Mouse (Mus musculus): ENCODE measurements at regions not wholly inside any gene's neighbourhood (a gene's known extent, or its start where the extent isn't known, plus 50 kb on each side); places are given as distances from the start of the nearest gene placed in this dataset.

DNA sequence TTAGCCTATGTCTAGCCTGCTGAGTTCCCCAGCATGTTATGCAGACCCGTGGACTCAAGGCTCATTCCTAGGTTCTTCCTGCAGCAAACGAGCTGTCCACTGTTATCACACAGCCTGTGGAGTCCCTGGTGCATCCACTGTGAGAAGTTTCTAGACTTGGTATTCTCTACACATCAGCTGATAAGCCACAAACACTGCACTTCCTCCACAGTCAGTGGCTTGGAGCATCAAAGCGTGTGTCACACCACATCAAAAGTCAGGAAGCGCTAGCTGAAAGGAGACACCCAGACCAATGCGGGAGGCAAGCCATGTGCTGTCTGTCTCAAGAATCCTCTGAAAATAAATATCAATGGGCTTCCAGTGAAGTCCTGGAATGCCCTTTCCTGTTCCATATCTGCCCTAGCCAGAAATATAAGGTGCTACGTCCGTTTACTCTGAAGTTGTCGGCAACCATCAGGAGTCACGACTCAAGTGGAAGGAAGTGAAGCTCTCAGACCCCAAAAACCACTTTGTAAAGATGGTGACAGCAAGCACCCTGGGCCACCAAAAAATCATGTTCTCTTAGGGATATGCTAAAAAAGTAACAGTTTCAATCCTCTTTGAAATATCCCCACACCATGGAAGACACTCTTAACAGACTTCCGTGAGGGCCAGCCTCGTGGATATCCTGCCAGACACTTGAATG, 227.7 kb downstream of the Adgrl2 start:
- no peaks in the 10 kb centered on the region for H3K27me3 ChIP-seq
- H3K9me3 ChIP-seq = no peaks in the 10 kb centered on the region
- WGBS = 87% methylated on average over 11 of the region's 11 CpGs

DNA sequence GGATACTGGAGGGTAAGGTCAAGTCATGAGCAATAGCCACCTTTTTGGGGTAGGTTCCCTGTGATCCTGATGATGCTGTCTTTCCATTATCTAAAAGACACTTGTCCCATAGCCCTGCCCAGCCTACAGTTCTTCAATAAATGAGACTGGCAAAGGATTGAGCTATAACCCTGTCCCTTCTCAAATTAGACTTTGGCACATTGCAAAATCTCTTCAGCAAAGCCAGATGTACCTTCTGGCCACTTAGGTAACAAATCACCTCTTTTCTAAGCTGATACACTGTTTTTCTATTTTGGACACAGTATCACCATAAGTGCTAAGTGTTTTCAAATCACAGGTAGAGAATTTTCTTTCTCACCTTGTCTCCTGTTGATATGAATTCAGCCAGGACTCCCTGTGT, 228.8 kb downstream of the Adgrl2 start:
- Histone ChIP-seq H3K36me3 (no peaks in the 10 kb centered on the region), H3K9ac (replicated peaks) (no peak overlapping the region), H3K4me3 (no peak overlapping the region), H3K27ac (replicated peaks) (no peak overlapping the region), H3K4me1 (no peaks in the 10 kb centered on the region), H3K27me3 (no peaks in the 10 kb centered on the region), H3K9me3 (no peaks in the 10 kb centered on the region), H3K4me2 (replicated peaks) (no peak overlapping the region)
- ATAC-seq (replicated peaks) = no peak

More for the DNA sequence above, 227.7 kb downstream of the Adgrl2 start:
- Histone ChIP-seq H3K27ac (replicated peaks) (no peak overlapping the region), H3K4me3 (no peak overlapping the region), H3K9ac (replicated peaks) (no peak overlapping the region), H3K4me1 (no peaks in the 10 kb centered on the region), H3K4me2 (replicated peaks) (no peak overlapping the region), H3K36me3 (no peaks in the 10 kb centered on the region)
- no peak for ATAC-seq (replicated peaks)

DNA sequence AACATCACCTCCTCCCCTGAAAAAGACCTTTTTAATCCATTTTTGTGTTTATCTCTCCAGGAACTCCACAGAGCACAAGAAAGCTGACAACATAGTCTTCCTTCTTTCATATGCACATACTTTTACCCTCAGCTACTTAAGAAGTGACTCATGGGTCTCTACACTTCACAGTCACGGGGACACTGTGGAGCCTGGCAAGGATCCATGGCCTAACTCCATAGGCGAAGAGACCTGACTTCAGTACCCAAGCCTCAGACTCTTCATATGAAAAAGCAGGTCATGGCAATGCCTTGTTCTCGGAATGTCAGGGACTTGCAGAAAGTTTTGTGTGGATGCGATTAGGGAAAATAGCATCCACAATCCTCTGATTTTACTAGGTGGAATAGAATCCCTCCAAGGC, 230.9 kb downstream of the Adgrl2 start:
- Histone ChIP-seq H3K9ac (replicated peaks) (no peak overlapping the region), H3K27ac (replicated peaks) (no peak overlapping the region), H3K36me3 (no peaks in the 10 kb centered on the region), H3K4me3 (no peak overlapping the region), H3K27me3 (no peaks in the 10 kb centered on the region), H3K4me1 (no peaks in the 10 kb centered on the region), H3K9me3 (no peaks in the 10 kb centered on the region), H3K4me2 (replicated peaks) (no peak overlapping the region)
- no peak for ATAC-seq (replicated peaks)
- 88% methylated on average over 4 of the region's 4 CpGs for WGBS

DNA sequence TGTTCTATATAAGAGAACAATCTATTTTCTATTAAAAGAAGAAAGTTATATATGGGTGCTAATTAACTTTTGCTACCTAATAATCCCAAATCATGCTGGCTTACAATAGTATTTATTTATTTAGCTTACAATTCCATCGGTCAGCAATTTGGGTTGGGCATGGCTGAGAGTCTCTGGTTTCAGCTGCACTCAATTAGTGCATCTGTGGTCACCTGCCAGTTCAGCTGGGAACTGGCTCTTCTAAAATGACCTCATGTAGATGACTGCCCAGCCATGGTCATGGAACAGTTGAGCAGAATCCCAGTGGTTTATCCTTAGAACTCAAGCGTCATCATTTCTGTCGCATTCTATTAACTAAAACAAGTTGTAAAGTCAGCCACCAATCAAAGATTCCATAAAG, 244.1 kb downstream of the Adgrl2 start:
- Histone ChIP-seq H3K4me3 (no peak overlapping the region), H3K9ac (replicated peaks) (no peak overlapping the region), H3K27me3 (no peaks in the 10 kb centered on the region), H3K9me3 (no peaks in the 10 kb centered on the region), H3K27ac (replicated peaks) (no peak overlapping the region), H3K36me3 (no peaks in the 10 kb centered on the region), H3K4me2 (replicated peaks) (no peak overlapping the region), H3K4me1 (no peaks in the 10 kb centered on the region)
- WGBS = 95% methylated on average over 3 of the region's 3 CpGs
- no peak for ATAC-seq (replicated peaks)

DNA sequence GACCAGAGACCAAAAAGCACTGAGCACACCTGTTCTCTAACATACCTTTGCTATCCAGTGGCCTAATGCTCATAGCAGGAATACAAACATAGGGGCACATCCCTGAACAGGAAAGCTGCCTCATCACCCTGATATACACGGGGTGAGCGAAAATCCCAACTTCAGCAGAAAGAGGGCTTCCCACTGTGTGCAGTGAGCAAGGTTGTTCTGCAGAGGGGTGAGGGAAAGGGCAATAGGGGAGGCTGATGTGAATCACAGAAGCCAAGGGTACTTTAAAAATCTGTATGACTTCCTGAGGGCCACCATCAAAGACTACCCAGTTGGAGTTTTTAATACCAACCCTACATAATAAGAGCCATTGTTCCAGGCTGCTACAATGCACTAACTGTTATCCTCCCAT, 245.7 kb downstream of the Adgrl2 start:
- H3K4me2 ChIP-seq (replicated peaks) = no peak overlapping the region
- H3K9me3 ChIP-seq = no peaks in the 10 kb centered on the region
- H3K9ac ChIP-seq (replicated peaks) = no peak overlapping the region
- H3K4me3 ChIP-seq = no peak overlapping the region
- no peaks in the 10 kb centered on the region for H3K4me1 ChIP-seq
- no peaks in the 10 kb centered on the region for H3K27me3 ChIP-seq
- no peak overlapping the region for H3K27ac ChIP-seq (replicated peaks)
- WGBS = 62% methylated on average over 2 of the region's 2 CpGs
- H3K36me3 ChIP-seq = no peaks in the 10 kb centered on the region
- ATAC-seq (replicated peaks) = no peak

DNA sequence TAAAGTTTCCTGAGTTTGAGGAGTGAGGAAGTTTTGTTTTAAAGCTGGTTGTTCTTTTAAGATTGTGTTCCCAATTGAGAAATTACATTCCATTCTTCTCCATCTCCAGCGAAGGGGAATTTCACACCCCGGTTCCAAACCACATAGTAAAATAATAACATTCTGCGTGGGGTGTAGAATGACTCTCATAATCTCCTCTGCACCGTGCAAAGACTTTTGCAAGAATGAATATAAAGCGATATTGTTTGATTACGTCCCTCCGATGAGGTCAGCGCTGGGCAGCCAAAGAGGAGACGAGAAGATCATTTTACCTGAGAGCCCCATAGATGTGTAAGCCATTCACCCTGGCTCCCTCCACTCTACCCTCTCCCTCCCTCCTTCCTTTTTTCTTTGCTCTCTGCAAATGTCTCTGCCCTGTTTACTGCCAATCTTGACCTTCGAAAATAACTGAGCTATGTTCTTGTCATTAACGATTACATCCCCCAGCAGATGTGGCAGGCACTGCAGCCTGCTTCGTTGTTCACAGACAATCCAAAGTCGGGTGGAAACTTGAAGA, 256.1 kb downstream of the Adgrl2 start:
- no peak for ATAC-seq (replicated peaks)
- 64% methylated on average over 13 of the region's 13 CpGs for WGBS
- no peaks in the 10 kb centered on the region for H3K36me3 ChIP-seq
- no peak overlapping the region for H3K9ac ChIP-seq (replicated peaks)
- no peaks in the 10 kb centered on the region for H3K9me3 ChIP-seq
- no peaks in the 10 kb centered on the region; the same call in 1 of the 2 replicates for H3K4me1 ChIP-seq
- H3K4me2 ChIP-seq (replicated peaks) = no peak overlapping the region
- no peaks in the 10 kb centered on the region for H3K27me3 ChIP-seq
- no peak overlapping the region for H3K4me3 ChIP-seq
- no peak overlapping the region for H3K27ac ChIP-seq (replicated peaks)

DNA sequence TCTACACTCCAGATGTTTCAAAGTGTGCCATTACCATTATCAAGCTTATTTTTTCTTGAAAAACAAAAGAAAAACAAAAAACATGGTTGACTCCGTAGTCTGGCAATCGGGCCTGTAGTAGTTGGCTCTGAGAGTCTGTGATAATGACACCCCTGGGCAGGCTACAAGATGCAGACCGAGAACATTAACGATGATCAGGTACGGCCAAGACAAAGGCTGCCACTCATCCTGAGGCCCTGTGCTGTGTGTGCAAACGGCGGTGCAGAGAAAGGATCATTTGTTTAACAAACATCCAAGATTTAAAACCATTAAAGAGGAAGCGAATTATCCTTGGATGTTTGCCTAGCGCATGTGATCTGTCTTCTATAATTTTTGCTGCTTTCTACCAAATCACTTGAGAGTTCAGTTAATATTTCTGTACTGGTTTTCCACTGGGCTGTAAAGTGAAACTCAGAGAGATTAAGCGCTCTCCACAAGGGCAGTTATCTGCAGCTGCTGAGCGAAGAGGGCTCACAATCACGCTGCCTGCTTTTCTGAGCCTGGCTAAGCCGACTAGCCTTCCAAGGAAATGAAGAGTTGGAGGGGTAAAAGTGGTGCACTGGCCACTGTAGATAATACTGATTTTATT, 257.0 kb downstream of the Adgrl2 start:
- H3K4me2 ChIP-seq (replicated peaks) = 0 out of 2 replicates have a peak overlapping the region, but pooled peaks have one; percentile 16
- 30% methylated on average over 13 of the region's 13 CpGs for WGBS

DNA sequence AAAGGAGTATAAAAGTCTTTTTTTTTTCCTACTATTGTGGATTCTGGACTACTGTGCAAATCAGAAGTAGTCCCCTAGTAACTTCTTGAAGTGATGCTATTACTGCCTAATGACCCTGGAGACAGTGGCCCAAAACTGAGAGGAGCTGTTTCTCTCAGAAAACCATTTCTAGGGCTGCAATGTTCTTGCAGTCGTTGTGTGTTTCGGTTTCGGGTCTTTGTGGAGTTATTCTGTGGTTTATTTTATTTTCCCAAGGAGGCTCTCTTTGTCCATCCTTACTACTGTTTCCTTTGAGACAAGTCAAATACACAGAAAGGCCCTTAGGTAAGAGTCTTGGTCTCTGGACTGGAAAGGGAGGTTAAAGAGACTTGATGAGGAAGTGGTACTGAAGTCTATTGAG, 258.9 kb downstream of the Adgrl2 start:
- no peak for ATAC-seq (replicated peaks)
- WGBS = 94% methylated on average over 3 of the region's 3 CpGs

More for the DNA sequence above, 257.0 kb downstream of the Adgrl2 start:
- Histone ChIP-seq H3K9me3 (no peaks in the 10 kb centered on the region), H3K4me3 (no peak overlapping the region), H3K9ac (replicated peaks) (no peak overlapping the region), H3K27me3 (no peaks in the 10 kb centered on the region), H3K27ac (replicated peaks) (no peak overlapping the region), H3K36me3 (no peaks in the 10 kb centered on the region), H3K4me1 (no peaks in the 10 kb centered on the region; the same call in 1 of the 2 replicates)
- no peak for ATAC-seq (replicated peaks)

DNA sequence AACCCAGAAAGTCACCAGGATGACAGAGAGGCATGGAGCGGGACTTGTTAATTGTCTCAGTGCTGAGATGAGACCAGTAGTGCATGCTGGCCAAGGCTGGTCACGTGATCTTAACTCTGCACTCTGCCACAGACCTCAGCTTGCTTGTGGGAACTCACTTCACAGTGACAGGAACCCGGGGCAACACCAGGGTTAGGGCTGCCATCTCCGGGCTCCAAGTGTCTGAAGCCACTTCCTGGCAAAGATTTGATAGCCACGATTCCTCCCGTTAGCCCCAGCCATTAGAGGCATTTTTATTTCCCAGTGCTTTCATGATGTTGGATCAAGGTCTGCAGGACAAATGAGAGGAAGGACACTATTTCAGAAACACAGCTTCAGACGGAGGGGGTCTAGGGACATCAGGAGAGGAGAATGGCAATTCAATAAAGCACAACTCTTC, 261.1 kb downstream of the Adgrl2 start:
- Histone ChIP-seq H3K36me3 (no peaks in the 10 kb centered on the region), H3K9me3 (no peaks in the 10 kb centered on the region), H3K4me1 (no peaks in the 10 kb centered on the region; the same call in 1 of the 2 replicates), H3K27ac (replicated peaks) (no peak overlapping the region), H3K27me3 (no peaks in the 10 kb centered on the region), H3K9ac (replicated peaks) (no peak overlapping the region), H3K4me2 (replicated peaks) (no peak overlapping the region), H3K4me3 (no peak overlapping the region)
- ATAC-seq (replicated peaks) = 0 out of 2 replicates have a peak, but pooled peaks have one; percentile 32
- WGBS = 74% methylated on average over 7 of the region's 7 CpGs

More for the DNA sequence above, 258.9 kb downstream of the Adgrl2 start:
- Histone ChIP-seq H3K9ac (replicated peaks) (no peak overlapping the region), H3K4me3 (no peak overlapping the region), H3K9me3 (no peaks in the 10 kb centered on the region), H3K27ac (replicated peaks) (no peak overlapping the region), H3K4me2 (replicated peaks) (no peak overlapping the region), H3K4me1 (no peaks in the 10 kb centered on the region; the same call in 1 of the 2 replicates), H3K27me3 (no peaks in the 10 kb centered on the region), H3K36me3 (no peaks in the 10 kb centered on the region)

DNA sequence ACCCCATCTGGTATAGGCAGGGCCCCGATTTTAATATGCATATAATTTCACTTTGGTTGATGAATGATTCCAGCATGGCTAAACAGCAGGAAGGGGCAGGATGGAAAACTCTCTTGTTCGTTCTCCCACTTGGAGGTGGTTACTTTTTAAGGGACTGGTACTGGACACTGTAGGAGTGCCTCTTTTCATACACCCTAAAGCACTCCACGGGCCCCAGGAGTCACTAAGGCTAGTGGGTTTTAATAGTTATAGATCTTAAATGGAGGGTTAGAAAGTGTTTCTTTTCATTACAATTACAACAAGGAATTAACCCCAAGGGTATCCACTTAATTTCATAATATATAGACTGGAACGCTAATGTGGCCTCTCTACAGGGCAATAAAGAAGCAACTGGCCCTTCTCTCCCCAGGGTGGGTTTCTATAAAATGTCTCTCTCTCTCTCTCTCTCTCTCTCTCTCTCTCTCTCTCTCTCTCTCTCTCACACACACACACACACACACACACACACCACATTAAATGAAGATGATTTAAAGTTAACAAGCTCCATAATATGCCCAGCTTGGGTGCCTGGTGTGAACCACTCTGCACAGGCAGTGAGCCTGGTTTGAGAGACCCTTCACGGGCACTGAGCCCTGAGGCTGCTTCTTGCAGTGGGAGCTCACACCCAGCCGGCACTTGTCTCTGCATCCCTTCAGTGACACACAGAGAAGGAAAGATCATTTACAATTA, 261.7 kb downstream of the Adgrl2 start:
- Histone ChIP-seq H3K36me3 (no peaks in the 10 kb centered on the region), H3K4me1 (no peaks in the 10 kb centered on the region; the same call in 1 of the 2 replicates), H3K4me3 (no peak overlapping the region), H3K4me2 (replicated peaks) (no peak overlapping the region), H3K9me3 (no peaks in the 10 kb centered on the region), H3K27me3 (no peaks in the 10 kb centered on the region), H3K9ac (replicated peaks) (no peak overlapping the region), H3K27ac (replicated peaks) (no peak overlapping the region)
- no peak for ATAC-seq (replicated peaks)
- 80% methylated on average over 6 of the region's 6 CpGs for WGBS

DNA sequence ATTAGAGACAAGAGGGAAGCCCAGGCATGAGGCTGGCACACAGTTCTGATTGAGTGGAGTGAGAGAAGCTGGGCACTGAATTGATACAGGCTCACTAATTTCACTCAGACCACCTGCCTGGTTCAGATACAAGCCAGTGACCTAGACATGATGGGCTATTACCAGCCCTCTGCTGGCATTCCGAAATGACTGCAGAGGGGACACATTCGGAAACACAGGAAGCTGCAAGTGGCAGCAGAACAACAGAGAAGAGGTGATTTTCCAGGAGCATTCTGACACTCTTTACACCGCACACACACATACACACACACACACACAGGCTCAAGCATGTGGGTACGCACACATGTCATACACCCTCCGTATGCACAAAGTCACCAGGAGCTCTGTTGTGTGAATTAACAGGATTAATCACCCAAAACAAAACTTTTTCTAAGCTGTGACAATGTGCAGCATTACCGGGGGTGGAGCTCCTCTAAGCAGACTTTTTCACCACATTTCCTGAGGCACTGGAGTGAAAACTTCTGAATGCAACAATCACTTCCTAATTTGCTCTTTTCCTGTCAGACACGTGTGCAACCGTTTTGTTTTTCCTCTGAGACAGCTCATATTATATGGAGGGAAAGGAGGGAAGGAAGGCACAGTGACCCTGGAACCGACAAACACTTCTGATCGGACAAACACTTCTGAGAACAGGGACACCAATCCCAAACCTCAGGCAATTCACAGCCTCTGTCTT, 263.6 kb downstream of the Adgrl2 start:
- no peaks in the 10 kb centered on the region for H3K9me3 ChIP-seq
- WGBS = 31% methylated on average over 10 of the region's 10 CpGs
- ATAC-seq (replicated peaks) = no peak
- H3K4me3 ChIP-seq = no peak overlapping the region
- no peaks in the 10 kb centered on the region for H3K27me3 ChIP-seq
- H3K4me2 ChIP-seq (replicated peaks) = no peak overlapping the region
- no peaks in the 10 kb centered on the region for H3K36me3 ChIP-seq
- no peak overlapping the region for H3K27ac ChIP-seq (replicated peaks)
- no peaks in the 10 kb centered on the region for H3K4me1 ChIP-seq
- H3K9ac ChIP-seq (replicated peaks) = no peak overlapping the region
